Mouse (Mus musculus) lung, postnatal 0 days (tissue): Measurements from ENCODE around the gene Pcdh15.

Experiments used
- CTCF ChIP-seq: IDR thresholded peaks from 2 replicates; pipeline ENCODE4 v1.5.1; 2016; ENCODE audit warnings: antibody characterized with exemption, mild to moderate bottlenecking
- EP300 ChIP-seq: IDR thresholded peaks from 2 replicates; pipeline ENCODE4 v1.6.1; 2016; ENCODE audit warnings: antibody characterized with exemption, mild to moderate bottlenecking, control low read depth

GRCm38 (mm10) chr10:73086703-73087102, 12.4 kb upstream of the Pcdh15 start:
- TF ChIP-seq CTCF = no peak
- no peak for TF ChIP-seq EP300
